Mouse (Mus musculus) thymus, adult 18-20 months (tissue): ENCODE results near the gene Dok1.

ENCODE experiments used
- DNase-seq, 2 experiments: peaks; one replicate each; pipeline ENCODE4 v3.0.0; 2022; ENCODE audit warnings: mixed read lengths in 2 of 2

The Dok1 gene

DNA sequence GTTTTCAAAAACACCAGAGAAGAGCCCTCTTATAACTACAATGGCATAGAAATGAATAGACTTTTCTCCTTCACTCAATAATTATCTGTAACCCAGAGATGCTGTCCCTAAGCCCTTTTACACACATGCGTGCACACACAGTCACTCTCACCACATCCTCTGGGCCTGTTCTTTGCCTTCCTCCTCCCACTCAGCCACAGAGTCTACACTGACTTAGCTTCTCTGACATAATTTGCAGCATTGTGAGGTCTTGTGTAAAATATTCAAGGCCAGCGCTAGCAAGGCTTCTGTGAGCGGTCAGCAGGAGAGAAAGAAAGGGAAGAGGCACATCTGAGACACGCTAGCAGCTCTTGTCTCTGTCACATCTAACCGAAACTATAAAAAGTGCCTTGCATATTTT is 19.8 kb downstream of the Dok1 start:
- no peak for DNase-seq

DNA sequence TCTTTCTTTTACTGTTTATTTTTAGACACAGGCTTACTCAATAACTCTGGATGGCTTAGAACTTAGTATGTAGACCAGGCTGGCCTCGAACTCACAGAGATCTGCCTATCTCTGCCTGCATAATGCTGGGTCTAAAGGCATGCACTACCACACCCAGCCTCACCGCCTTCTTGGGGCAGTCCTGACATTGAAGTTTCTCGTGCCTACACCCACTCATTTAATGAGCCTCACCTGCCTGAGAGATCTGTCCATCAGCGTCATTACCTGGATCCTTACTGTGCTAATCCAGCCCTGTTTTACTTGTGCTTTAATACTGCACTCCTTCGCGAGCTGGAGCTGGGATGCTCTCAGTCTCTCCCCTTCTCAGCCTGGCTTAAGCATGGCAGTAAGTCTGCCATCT is 21.5 kb downstream of the Dok1 start:
- no peak for DNase-seq

DNA sequence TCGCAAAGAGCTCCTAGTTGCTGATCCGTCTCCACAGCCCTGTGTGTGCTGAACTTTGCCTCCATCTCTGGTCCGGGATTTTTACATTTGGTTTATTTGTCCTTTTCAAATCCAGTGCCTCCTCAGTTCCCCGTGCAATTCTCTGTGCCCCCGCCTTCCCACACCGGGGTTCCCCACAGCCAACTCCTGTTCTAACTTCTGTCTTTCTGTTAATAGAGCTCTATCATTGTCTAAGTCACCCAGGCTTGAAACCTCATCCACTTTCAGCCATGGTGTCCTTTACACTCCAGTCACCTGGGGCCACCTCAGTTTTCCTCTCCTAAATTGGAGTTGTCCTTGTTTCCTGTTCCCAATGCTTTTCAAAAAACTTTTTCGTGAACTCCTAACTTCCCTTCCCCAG is 22.0 kb downstream of the Dok1 start:
- DNase-seq, result no peak

- DNase-seq, result no peak
These were observed 23.3 kb downstream of the Dok1 start for GRCm38 (mm10) chr6:83010010-83010409.

DNA sequence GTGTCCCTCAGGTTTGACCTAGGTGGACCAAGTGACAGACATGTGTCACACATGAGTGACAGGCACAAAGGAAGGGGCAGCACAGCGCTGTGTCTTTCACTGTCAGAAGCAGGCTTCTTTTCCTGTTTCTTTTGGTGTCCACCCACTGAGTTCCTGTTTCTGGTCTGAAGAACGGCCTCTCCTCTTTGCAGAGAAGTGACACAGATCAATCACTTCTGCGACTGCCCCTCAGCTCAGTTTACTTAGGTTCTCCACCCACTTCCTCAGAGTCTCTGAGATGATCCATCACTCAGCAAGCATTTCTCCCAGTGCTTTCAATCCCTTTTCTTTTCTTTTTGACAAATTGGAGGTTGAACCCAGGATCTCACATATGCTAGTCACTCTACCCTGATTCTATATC is 24.6 kb downstream of the Dok1 start:
- DNase-seq, result no peak

DNA sequence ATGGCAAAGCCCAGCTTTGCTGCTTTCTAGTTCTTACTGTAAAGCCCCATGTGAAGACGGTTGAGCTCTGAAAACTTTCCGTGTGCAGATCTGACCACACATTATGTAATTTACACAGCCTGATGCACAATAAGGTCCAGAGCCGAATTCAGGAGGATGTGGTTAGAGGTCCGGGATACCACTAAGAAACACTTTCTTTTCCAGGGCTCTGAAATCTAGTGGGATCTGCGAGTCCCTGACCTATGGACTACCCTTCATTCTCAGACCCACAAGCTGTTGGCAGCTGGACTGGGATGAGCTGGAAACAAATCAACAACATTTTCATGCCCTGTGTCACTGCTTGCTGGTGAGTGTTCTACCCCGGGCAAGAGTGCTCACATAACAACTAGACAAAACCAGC is 27.2 kb downstream of the Dok1 start:
- DNase-seq, result no peak

DNA sequence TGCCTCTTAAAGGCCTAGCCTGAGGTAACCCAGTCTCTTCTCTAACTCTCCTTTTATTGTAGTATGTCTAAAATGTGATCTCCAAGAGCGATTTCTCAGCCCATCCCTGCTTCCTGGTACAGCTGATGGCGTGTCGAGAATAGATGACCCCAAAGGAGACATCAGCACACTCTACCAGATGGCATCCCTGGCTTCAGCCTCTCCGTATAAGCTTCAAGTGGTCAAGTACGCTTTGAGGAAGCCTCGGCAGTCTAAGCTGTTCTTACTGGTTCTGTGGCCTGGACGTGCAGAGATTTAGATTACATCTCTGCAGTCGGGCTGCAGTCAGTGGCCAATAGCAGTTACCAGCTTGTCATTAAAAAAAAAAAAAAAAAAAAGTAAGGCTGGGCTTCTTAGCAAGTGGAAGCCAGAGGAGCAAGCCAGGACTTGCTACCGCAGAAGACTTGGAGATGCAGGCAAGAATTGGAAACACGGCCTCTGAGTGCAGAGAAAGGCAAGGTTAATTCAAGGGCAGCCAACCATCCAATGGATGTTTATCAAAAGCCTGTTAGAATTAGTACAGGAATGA is 27.7 kb downstream of the Dok1 start:
- DNase-seq, result no peak

DNA sequence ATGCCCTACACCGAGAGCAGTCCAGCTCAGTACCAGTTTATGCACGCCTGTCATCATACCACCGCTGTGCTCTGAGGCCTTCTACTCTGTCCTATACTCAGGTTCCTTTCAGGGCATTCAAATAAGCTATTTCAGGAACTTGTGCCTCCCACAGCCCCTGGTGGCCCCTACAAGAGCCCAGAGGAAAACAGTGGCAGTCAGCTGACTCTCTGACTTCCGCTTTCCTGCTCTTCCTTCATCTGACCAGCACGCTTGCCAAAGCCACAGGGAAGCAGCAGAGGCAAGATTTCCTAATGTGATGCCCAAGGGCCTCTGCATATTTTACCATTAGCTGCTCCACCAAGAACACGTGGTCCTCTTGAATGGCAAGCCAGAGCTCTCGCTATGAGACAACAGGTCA is 28.4 kb downstream of the Dok1 start:
- no peak for DNase-seq

DNA sequence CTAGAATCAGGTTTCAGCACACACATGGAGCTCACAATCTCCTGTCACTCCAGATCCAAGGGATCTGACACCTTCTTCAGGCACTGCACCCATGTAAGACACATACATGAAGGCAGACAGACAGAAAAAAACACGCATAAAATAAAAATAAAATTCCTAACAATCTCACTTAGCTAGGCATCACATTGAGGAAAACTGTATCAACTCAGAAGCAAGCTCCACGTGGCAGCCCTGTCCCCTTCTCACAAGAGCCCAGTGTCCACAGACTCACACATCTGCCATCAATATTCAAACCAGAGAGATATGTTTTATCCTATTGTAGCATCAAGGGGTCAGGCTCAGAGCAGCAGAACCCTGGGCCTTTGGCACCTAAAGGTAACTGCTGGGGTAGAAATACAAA is 29.0 kb downstream of the Dok1 start:
- no peak for DNase-seq

GRCm38 (mm10) chr6:83003850-83004249 is 29.4 kb downstream of the Dok1 start:
- DNase-seq, result no peak

- no peak for DNase-seq
These were observed 30.2 kb downstream of the Dok1 start for GRCm38 (mm10) chr6:83003082-83003481.

GRCm38 (mm10) chr6:82999986-83000385 is 33.3 kb downstream of the Dok1 start:
- DNase-seq, result no peak

- DNase-seq, result no peak
These were observed 34.9 kb downstream of the Dok1 start for GRCm38 (mm10) chr6:82998326-82998725.

DNA sequence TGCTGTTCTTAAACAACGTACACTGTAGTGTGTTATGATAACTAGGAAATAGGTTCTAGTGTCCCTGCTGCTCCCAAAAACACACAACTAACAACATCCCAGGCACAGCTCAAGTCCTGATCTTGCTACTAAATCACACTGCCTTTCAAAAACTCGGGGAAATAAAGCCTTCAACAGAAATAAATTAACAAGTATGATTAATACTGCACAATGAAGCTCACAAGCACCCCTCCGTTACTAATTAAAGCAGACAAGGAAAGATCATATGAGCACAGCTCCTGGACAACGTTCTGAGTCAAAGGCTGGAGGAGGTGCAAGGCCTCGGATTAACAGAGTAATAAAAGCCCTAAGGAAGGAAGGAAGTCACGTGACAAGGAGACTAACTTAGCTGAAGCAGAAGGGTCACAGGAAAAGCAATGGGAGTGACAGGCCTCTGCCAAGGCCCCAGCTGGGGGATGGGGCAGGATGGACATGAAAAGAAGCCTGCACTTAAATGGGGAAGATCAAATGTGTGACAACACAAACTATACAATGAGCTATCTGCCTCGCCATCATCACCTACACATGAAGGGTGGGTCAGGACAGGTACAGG is 35.7 kb downstream of the Dok1 start:
- no peak for DNase-seq

DNA sequence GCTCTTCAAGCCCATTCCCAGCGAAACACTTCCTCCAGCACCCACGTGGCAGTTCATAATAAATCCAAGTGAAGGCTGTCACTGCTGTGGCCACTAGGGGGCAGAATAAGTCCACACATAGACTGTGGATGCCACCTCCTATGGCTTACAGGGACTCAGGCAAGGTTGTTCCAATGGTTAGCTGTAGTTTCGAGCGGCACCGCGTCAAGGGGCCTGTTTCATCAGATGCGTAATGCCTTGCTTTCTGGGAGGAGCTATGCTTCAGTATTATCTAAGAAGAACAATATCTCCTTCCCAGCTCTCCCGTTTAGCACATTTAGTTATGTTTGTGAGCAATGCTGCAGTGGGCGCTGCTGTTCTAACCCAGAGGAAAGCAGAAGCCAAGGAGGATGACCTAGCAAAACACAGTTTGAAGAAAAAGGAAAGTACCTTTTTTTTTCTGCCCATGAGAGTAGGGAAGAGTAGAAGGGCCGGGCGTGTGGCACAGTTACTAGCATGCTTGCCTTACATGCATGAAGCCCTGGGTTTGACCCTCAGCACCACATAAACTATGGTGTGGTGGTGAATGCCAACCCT is 36.4 kb downstream of the Dok1 start:
- peak; percentile 75 to 80 for DNase-seq

DNA sequence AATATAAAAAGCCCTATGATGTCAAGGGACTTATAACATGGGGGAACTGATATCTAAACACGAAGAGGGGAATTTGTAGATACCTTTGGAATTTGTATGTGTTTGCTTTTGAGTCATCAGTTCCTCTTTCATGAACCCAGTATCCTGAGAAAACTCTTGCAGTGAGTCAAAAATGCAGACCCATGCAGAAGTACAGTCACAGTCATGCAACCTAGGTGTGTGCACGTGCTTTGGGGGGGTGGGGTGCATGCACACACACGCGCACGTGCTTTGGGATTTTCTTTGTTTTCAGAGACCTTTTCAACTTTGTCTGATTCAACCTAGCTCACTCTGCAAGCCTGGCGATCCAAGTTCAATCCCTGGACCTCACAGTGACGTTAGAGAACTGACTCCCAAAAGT is 38.9 kb downstream of the Dok1 start:
- DNase-seq, result no peak

DNA sequence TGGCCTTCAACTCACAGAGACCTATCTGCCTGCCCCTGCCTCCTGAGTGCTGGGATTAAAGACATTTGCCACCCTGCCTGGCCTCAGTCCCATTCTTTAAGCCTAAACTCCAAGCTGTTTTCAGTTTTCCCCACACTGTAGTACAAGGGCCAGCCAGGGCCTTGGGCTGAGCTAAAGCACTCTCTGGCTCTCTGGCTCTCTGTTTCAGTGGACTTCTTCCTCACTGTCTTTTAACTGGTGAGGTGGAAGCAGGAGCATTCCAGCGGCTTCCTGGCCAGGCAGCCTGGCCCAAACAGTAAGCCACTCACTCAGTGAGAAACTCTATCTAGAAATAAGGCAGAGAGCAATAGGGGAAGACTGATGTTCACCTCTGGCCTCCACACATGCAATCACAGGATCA is 39.6 kb downstream of the Dok1 start:
- DNase-seq, result no peak

DNA sequence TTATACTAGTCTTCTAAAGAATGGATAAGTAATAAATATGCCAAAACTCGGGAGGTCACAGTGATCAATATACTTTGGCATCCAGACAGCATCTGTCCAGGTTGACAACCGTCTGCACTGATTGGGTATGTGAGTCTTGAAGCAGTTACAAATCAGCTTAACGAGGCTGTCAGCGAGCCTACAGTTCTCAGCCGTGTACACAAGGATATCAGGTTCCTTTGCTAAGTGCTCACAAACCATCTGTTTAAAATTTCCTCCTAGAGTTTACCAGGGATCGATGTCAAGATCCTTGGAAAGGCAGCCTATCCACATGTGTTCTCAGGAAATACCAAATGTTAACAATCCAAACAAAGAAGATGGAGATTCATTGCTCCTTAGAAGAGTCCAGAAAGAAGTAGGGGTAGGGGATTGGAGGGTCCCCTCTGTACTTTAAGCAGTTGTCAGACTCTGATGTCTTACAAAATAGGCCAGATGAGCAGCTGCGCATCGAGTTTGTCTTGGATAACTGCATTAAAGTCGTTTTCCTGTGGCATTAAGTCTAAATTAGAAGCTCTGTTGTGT is 45.8 kb downstream of the Dok1 start:
- no peak for DNase-seq
